Mouse (Mus musculus): ENCODE measurements at regions not wholly inside any gene's neighbourhood (a gene's known extent, or its start where the extent isn't known, plus 50 kb on each side); places are given as distances from the start of the nearest gene placed in this dataset.

DNA sequence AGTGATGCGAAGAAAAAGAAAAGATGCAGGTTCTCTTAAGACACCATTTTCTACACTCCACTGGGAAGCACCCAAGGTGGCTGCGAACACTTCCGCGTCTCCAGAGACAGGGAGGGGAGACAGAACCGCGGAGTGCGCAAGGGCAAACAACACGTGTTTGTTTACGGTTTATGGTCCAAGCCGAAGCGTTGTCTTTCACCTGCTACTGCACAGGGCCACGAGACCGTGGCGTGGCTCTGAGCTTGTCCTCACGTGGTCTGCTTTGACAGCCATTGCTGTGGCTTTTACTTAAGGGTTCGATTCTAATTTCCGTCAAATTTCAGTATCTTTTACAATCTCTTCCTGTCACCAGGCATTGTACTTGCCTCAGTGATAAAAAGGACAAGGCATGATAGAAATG lies 257.2 kb upstream of the Atp5g3 start:
- TF ChIP-seq CTCF (IDR thresholded peaks at IDR 0.05; ENCODE audit: extremely low read depth, insufficient read depth, low read length) (no peak), POLR2A (IDR thresholded peaks at IDR 0.05; ENCODE audit: extremely low read depth, insufficient read depth, low read length) (no peak)

All from cortical plate, adult 2 months (tissue).